Mouse (Mus musculus) myocyte (in vitro differentiated cells): ENCODE measurements around the gene Zbtb32. TPM values are rescaled to one million over a fixed set of nuclear protein-coding genes. Genes with fewer than 3 reads are reported as not detected.

Experiments
- H3K27me3 ChIP-seq: one replicate; pipeline ENCODE4 v1.6.1; 2011; ENCODE audit not compliant: control insufficient read depth, insufficient read depth, insufficient read length
- H3K36me3 ChIP-seq: one replicate; pipeline ENCODE4 v1.6.1; 2011; ENCODE audit not compliant: control insufficient read depth, insufficient read depth
- H3K4me2 ChIP-seq: one replicate; pipeline ENCODE4 v1.6.1; 2011; ENCODE audit warnings: low read depth, control low read depth
- H3K4me3 ChIP-seq: one replicate; pipeline ENCODE4 v1.5.1; 2011; ENCODE audit warnings: mild to moderate bottlenecking, control low read depth, moderate library complexity
- H3K79me2 ChIP-seq: one replicate; pipeline ENCODE4 v1.6.1; 2011; ENCODE audit not compliant: control insufficient read depth, insufficient read depth
- H3ac ChIP-seq: one replicate; pipeline ENCODE4 v1.6.1; 2011; ENCODE audit not compliant: control insufficient read depth, insufficient read length
- CEBPB ChIP-seq: IDR thresholded peaks from 2 replicates; pipeline ENCODE4 v1.6.1; 2011; ENCODE audit warnings: mild to moderate bottlenecking, moderate library complexity; ENCODE audit not compliant: poor library complexity, insufficient read depth, severe bottlenecking
- E2F4 ChIP-seq: IDR thresholded peaks from one replicate; pipeline ENCODE4 v1.6.1; 2011; ENCODE audit warnings: mild to moderate bottlenecking, control low read depth, moderate library complexity; ENCODE audit not compliant: insufficient read depth
- MAX ChIP-seq: IDR thresholded peaks from one replicate; pipeline ENCODE4 v1.6.1; 2011; ENCODE audit warnings: low read depth, mild to moderate bottlenecking, control low read depth
- MYOD1 ChIP-seq, 3 experiments: IDR thresholded peaks; one replicate each; pipeline ENCODE4 v1.6.1; 2011; ENCODE audit warnings: control low read depth in 2 of 3, low read depth in 2 of 3, mild to moderate bottlenecking in 2 of 3, moderate library complexity in 1 of 3; ENCODE audit not compliant: insufficient read length in 2 of 3, control insufficient read depth in 1 of 3
- MYOG ChIP-seq, 3 experiments: IDR thresholded peaks; one replicate each; pipeline ENCODE4 v1.6.1; 2011; ENCODE audit warnings: control low read depth in 2 of 3, low read depth in 2 of 3, mild to moderate bottlenecking in 2 of 3; ENCODE audit not compliant: insufficient read length in 2 of 3, control insufficient read depth in 1 of 3, insufficient read depth in 1 of 3
- POLR2A ChIP-seq: IDR thresholded peaks from one replicate; pipeline ENCODE4 v1.6.1; 2011; ENCODE audit warnings: low read depth, mild to moderate bottlenecking, control low read depth, moderate library complexity; ENCODE audit not compliant: insufficient read length
- POLR2AphosphoS2 ChIP-seq: IDR thresholded peaks from one replicate; pipeline ENCODE4 v1.6.1; 2011; ENCODE audit warnings: low read depth, control low read depth; ENCODE audit not compliant: insufficient read length
- REST ChIP-seq: IDR thresholded peaks from one replicate; pipeline ENCODE4 v1.6.1; 2011; ENCODE audit warnings: mild to moderate bottlenecking, control low read depth, moderate library complexity; ENCODE audit not compliant: insufficient read depth, insufficient read length
- SRF ChIP-seq: IDR thresholded peaks from one replicate; pipeline ENCODE4 v1.6.1; 2011; ENCODE audit warnings: low read depth; ENCODE audit not compliant: control insufficient read depth, insufficient read length
- TCF12 ChIP-seq: IDR thresholded peaks from one replicate; pipeline ENCODE4 v1.6.1; 2011; ENCODE audit warnings: mild to moderate bottlenecking, control low read depth; ENCODE audit not compliant: poor library complexity, insufficient read depth, severe bottlenecking
- TCF3 ChIP-seq: IDR thresholded peaks from one replicate; pipeline ENCODE4 v1.6.1; 2011; ENCODE audit warnings: low read depth, control low read depth; ENCODE audit not compliant: insufficient read length
- USF1 ChIP-seq: IDR thresholded peaks from one replicate; pipeline ENCODE4 v1.6.1; 2011; ENCODE audit warnings: low read depth, mild to moderate bottlenecking, control low read depth, moderate library complexity
- polyA plus RNA-seq: library from polyadenylated mRNA; unstranded; fragments of >200 nt; fragmentation: generic; extraction: Trizol; gene quantifications from one replicate; pipeline ENCODE4 v1.2.1, GENCODE M21; 2012; ENCODE audit warnings: missing spikeins

The Zbtb32 gene
- polyA plus RNA-seq, 1 experiment = 0.11 TPM

DNA sequence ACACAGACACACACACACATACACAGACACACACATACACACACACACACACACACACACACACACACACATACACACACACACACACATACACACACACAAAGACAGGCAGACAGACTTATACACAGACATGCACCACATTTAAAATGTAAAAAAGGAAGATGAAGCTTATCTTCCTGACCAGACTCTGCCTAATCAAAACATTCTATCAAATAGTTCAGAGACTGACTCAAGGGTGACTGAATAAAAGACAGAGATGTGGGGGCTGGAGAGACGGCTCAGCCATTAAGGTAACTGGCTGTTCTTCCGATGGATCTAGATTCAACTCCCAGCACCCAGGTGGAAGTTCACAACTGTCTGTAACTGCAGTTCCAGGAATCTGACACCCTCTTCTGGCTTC, 54.4 kb downstream of the Zbtb32 start:
- TF ChIP-seq USF1 (no peak), E2F4 (no peak), MAX (no peak), POLR2A (no peak), CEBPB (no peak), TCF3 (no peak), POLR2AphosphoS2 (no peak), SRF (no peak), TCF12 (no peak), MYOG (IDR thresholded peaks at IDR 0.05; ENCODE audit: control insufficient read depth in 1 of 3, insufficient read depth in 1 of 3, insufficient read length in 2 of 3, low read depth in 2 of 3) (no peak), MYOD1 (IDR thresholded peaks at IDR 0.05; ENCODE audit: control insufficient read depth in 1 of 3, insufficient read length in 2 of 3, low read depth in 2 of 3) (no peak), REST (no peak)
- no peaks in the 10 kb centered on the region for H3K79me2 ChIP-seq
- no peak overlapping the region for H3K4me3 ChIP-seq
- peaks cover 7% of the 10 kb centered on the region for H3K36me3 ChIP-seq
- no peak overlapping the region for H3K4me2 ChIP-seq
- no peaks in the 10 kb centered on the region for H3K27me3 ChIP-seq
- no peak overlapping the region for H3ac ChIP-seq

DNA sequence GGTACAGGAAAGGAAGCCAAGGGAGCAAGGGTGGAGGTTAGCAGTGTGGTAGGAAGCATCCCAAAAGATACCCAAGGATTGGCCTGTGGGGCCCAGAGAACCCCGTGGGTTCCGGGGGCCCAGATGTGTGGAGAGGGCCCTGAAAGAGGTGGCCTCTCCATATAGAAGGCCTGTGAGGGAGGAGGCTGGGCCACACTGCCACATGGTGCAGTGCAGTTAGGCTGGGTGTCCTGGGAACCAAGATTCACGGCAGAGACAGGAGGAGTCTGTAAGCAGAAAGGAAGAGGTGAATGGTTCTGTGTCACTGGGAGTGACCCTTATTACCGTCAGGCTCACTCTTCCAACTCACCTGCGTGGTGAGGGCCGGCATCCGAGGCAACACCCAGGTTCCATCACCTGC, 58.1 kb downstream of the Zbtb32 start:
- TF ChIP-seq E2F4 (no peak), POLR2A (no peak), SRF (no peak), TCF12 (no peak), MAX (no peak), MYOG (IDR thresholded peaks at IDR 0.05; ENCODE audit: control insufficient read depth in 1 of 3, insufficient read depth in 1 of 3, insufficient read length in 2 of 3, low read depth in 2 of 3) (no peak), MYOD1 (IDR thresholded peaks at IDR 0.05; ENCODE audit: control insufficient read depth in 1 of 3, insufficient read length in 2 of 3, low read depth in 2 of 3) (no peak), POLR2AphosphoS2 (no peak), USF1 (no peak), TCF3 (no peak), REST (no peak), CEBPB (no peak)
- no peaks in the 10 kb centered on the region for H3K36me3 ChIP-seq

More for the DNA sequence above, 58.1 kb downstream of the Zbtb32 start:
- Histone ChIP-seq H3K79me2 (no peaks in the 10 kb centered on the region), H3K27me3 (no peaks in the 10 kb centered on the region), H3ac (no peak overlapping the region), H3K4me2 (no peak overlapping the region), H3K4me3 (no peak overlapping the region)

Other genes with a start within 250 kb of the Zbtb32 start
- 0.66 TPM for gene Lrfn3, start 236.1 kb downstream of the Zbtb32 start, polyA plus RNA-seq
- not detected for gene Tyrobp, start 185.1 kb downstream of the Zbtb32 start, polyA plus RNA-seq
- not detected for gene Hcst, start 179.1 kb downstream of the Zbtb32 start, polyA plus RNA-seq
- 0.07 TPM for gene Nfkbid, start 177.2 kb downstream of the Zbtb32 start, polyA plus RNA-seq
- gene Aplp1, start 153.4 kb downstream of the Zbtb32 start, polyA plus RNA-seq = 0.26 TPM
- not detected for gene Kirrel2, start 141.2 kb downstream of the Zbtb32 start, polyA plus RNA-seq
- gene Nphs1, start 140.6 kb downstream of the Zbtb32 start, polyA plus RNA-seq = 0.43 TPM
- gene Prodh2, start 105.3 kb downstream of the Zbtb32 start, polyA plus RNA-seq = not detected
- gene Arhgap33, start 63.8 kb downstream of the Zbtb32 start, polyA plus RNA-seq = 8.7 TPM
- 27.8 TPM for gene Hspb6, start 46.7 kb downstream of the Zbtb32 start, polyA plus RNA-seq
- 3.8 TPM for gene Proser3, start 46.6 kb downstream of the Zbtb32 start, polyA plus RNA-seq
- 55.3 TPM for gene Lin37, start 39.1 kb downstream of the Zbtb32 start, polyA plus RNA-seq
- gene U2af1l4, start 35.6 kb downstream of the Zbtb32 start, polyA plus RNA-seq = 72.3 TPM
- 1.0 TPM for gene Gm49396, start 35.6 kb downstream of the Zbtb32 start, polyA plus RNA-seq
- 169 TPM for gene Psenen, start 35.3 kb downstream of the Zbtb32 start, polyA plus RNA-seq
- gene Igflr1, start 33.5 kb downstream of the Zbtb32 start, polyA plus RNA-seq = 0.66 TPM
- 12.9 TPM for gene Kmt2b, start 10.2 kb downstream of the Zbtb32 start, polyA plus RNA-seq
- 0.59 TPM for gene Upk1a, start 13.9 kb upstream of the Zbtb32 start, polyA plus RNA-seq
- gene Cox6b1, start 27.2 kb upstream of the Zbtb32 start, polyA plus RNA-seq = 1,108 TPM
- not detected for gene Etv2, start 36.9 kb upstream of the Zbtb32 start, polyA plus RNA-seq
- 124 TPM for gene Rbm42, start 51.4 kb upstream of the Zbtb32 start, polyA plus RNA-seq
- 8.4 TPM for gene Haus5, start 66.1 kb upstream of the Zbtb32 start, polyA plus RNA-seq
- not detected for gene Pmis2, start 72.7 kb upstream of the Zbtb32 start, polyA plus RNA-seq
- not detected for gene 2200002J24Rik, start 100.0 kb upstream of the Zbtb32 start, polyA plus RNA-seq
- not detected for gene Atp4a, start 113.3 kb upstream of the Zbtb32 start, polyA plus RNA-seq
- 241 TPM for gene Tmem147, start 130.6 kb upstream of the Zbtb32 start, polyA plus RNA-seq
- 0.05 TPM for gene Gapdhs, start 144.8 kb upstream of the Zbtb32 start, polyA plus RNA-seq
- 0.79 TPM for gene Sbsn, start 152.6 kb upstream of the Zbtb32 start, polyA plus RNA-seq
- gene Dmkn, start 164.8 kb upstream of the Zbtb32 start, polyA plus RNA-seq = not detected
- not detected for gene Krtdap, start 189.0 kb upstream of the Zbtb32 start, polyA plus RNA-seq
- gene Ffar2, start 224.9 kb upstream of the Zbtb32 start, polyA plus RNA-seq = not detected